Mouse (Mus musculus) lung, postnatal 0 days (tissue): ENCODE results near the gene Setd3. TPM values are rescaled to one million over a fixed set of nuclear protein-coding genes. Genes with fewer than 3 reads are reported as not detected.

Source experiments
- ATAC-seq: fragments of 200-750 bp; cut with Nextera tagmentation; 2 replicates; pipeline ENCODE4 v1.8.0; 2017; ENCODE audit warnings: moderate library complexity
- DNase-seq: peaks from one replicate; pipeline ENCODE4 v3.0.0-alpha.2; 2016; ENCODE audit warnings: low spot score
- H3K27ac ChIP-seq: fragments of 300-500 bp; sonication (generic); 2 replicates; pipeline ENCODE4 v1.5.1; 2014; ENCODE audit warnings: antibody characterized with exemption, mild to moderate bottlenecking, low read length, mixed read lengths
- H3K27me3 ChIP-seq: fragments of 300-500 bp; sonication (generic); replicated peaks from 2 replicates; pipeline ENCODE4 v1.6.1; 2014; ENCODE audit warnings: low read length, mixed read lengths; ENCODE audit not compliant: insufficient read depth
- H3K36me3 ChIP-seq: fragments of 300-500 bp; sonication (generic); 2 replicates; pipeline ENCODE4 v1.6.1; 2014; ENCODE audit warnings: low read length, mixed read lengths; ENCODE audit not compliant: insufficient read depth
- H3K4me1 ChIP-seq: fragments of 300-500 bp; sonication (generic); 2 replicates; pipeline ENCODE4 v1.6.1; 2014; ENCODE audit warnings: antibody characterized with exemption, low read depth, low read length, mixed read lengths; ENCODE audit not compliant: insufficient read depth
- H3K4me2 ChIP-seq: fragments of 300-500 bp; sonication (generic); replicated peaks from 2 replicates; pipeline ENCODE4 v1.6.1; 2014; ENCODE audit warnings: low read depth, mild to moderate bottlenecking, low read length, moderate library complexity, mixed read lengths
- H3K4me3 ChIP-seq: fragments of 300-500 bp; sonication (generic); 2 replicates; pipeline ENCODE4 v1.5.1; 2014; ENCODE audit warnings: low read depth, low read length
- H3K9ac ChIP-seq: fragments of 300-500 bp; sonication (generic); replicated peaks from 2 replicates; pipeline ENCODE4 v1.6.1; 2014; ENCODE audit warnings: low read depth, mild to moderate bottlenecking
- H3K9me3 ChIP-seq: fragments of 300-500 bp; sonication (generic); 2 replicates; pipeline ENCODE4 v1.6.1; 2016; ENCODE audit warnings: low read length, mixed read lengths
- CTCF ChIP-seq: IDR thresholded peaks from 2 replicates; pipeline ENCODE4 v1.5.1; 2016; ENCODE audit warnings: antibody characterized with exemption, mild to moderate bottlenecking
- EP300 ChIP-seq: IDR thresholded peaks from 2 replicates; pipeline ENCODE4 v1.6.1; 2016; ENCODE audit warnings: antibody characterized with exemption, mild to moderate bottlenecking, control low read depth
- WGBS: fragments of 180-500 bp; shearing (Covaris S2); extraction: QIAGEN DNeasy Blood & Tissue Kit; methylation state at CpG from one replicate; pipeline ENCODE4 v1.1.7; 2014; 5-methylcytosine and 5-hydroxymethylcytosine counted together
- polyA plus RNA-seq: library from polyadenylated mRNA; unstranded; fragments of >200 nt; fragmentation: Nextera tagmentation; extraction: Ambion mirVana; gene quantifications from 2 replicates; pipeline ENCODE4 v1.2.1, GENCODE M21; 2015

The Setd3 gene
- polyA plus RNA-seq, 1 experiment from 2014 or later = 60.3 TPM

GRCm38 (mm10) chr12:108163706-108164105 lies 15.4 kb downstream of the Setd3 start:
- Histone ChIP-seq H3K9me3 (no peaks in the 10 kb centered on the region), H3K4me2 (no peak overlapping the region), H3K36me3 (peaks cover 20% of the 10 kb centered on the region; the same call in 1 of the 2 replicates), H3K9ac (no peak overlapping the region), H3K27ac (no peak overlapping the region), H3K4me3 (no peak overlapping the region), H3K4me1 (no peaks in the 10 kb centered on the region), H3K27me3 (no peaks in the 10 kb centered on the region)
- DNase-seq (no peak), ATAC-seq (no peak)
- 85% methylated on average over 3 of the region's 3 CpGs for WGBS
- TF ChIP-seq EP300 = no peak
- no peak for TF ChIP-seq CTCF

DNA sequence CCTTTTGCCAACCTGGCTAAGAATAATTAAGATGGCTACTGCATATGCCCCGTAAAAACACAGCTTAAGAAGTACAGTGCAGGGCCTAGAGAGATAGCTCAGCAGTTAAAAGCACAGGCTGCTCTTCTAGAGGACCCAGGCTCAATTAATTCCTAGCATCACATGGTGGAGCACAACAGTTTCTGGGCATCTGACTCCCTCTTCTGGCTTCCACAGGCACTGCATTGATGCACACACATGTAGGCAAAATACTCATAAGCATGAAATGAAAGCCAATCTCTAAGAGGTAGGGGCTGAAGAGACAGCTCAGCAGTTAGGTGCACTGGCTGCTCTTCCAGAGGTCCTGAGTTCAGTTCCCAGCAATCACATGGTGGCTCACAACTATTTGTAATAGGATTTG lies 17.1 kb downstream of the Setd3 start:
- peak; percentile 24 for DNase-seq
- ATAC-seq = no peak
- no peak overlapping the region for H3K4me2 ChIP-seq
- no peak overlapping the region for H3K27ac ChIP-seq
- 88% methylated on average over 1 of the region's 1 CpGs for WGBS
- H3K27me3 ChIP-seq = no peaks in the 10 kb centered on the region
- H3K9me3 ChIP-seq = no peaks in the 10 kb centered on the region
- H3K4me1 ChIP-seq = no peaks in the 10 kb centered on the region
- H3K4me3 ChIP-seq = no peak overlapping the region
- TF ChIP-seq EP300 (no peak), CTCF (peak; percentile 68)
- peaks cover 23% of the 10 kb centered on the region; the same call in 1 of the 2 replicates for H3K36me3 ChIP-seq
- H3K9ac ChIP-seq = no peak overlapping the region

- H3K4me3 ChIP-seq = no peak overlapping the region
- no peak for ATAC-seq
- peaks cover 33% of the 10 kb centered on the region; the same call in 1 of the 2 replicates for H3K36me3 ChIP-seq
- no peak overlapping the region for H3K27ac ChIP-seq
- no peak for DNase-seq
- no peaks in the 10 kb centered on the region for H3K4me1 ChIP-seq
- H3K27me3 ChIP-seq = no peaks in the 10 kb centered on the region
- TF ChIP-seq EP300 (no peak), CTCF (no peak; the same call in 1 of the 2 replicates)
- H3K4me2 ChIP-seq = no peak overlapping the region
- no peaks in the 10 kb centered on the region for H3K9me3 ChIP-seq
- no peak overlapping the region for H3K9ac ChIP-seq
Observed at GRCm38 (mm10) chr12:108159863-108160262, 19.3 kb downstream of the Setd3 start.

DNA sequence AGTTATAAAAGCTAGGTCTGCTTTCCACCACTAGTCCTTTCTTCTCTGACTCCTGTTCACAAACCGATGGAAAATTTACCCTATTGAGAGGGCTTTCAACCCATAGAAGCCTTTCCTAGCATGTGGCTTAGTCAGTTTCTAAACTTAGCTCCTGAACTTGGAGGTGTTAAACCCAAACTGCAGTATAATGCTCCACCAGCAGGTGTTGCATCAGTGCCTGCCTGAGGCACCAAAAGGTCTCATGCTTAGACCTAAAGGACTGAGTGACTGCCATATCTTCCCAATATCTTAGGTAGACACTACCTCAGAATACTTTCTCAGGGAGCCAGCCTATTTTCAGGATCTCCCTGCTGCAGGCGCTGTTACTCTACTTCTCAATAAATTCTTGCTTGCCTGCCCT lies 26.4 kb downstream of the Setd3 start:
- H3K9ac ChIP-seq = no peak overlapping the region
- H3K4me1 ChIP-seq = no peaks in the 10 kb centered on the region
- H3K36me3 ChIP-seq = peaks cover 18% of the 10 kb centered on the region; the same call in 1 of the 2 replicates
- H3K4me2 ChIP-seq = no peak overlapping the region
- no peaks in the 10 kb centered on the region for H3K27me3 ChIP-seq
- H3K4me3 ChIP-seq = no peak overlapping the region
- no peaks in the 10 kb centered on the region for H3K9me3 ChIP-seq
- DNase-seq = no peak
- ATAC-seq = no peak
- TF ChIP-seq EP300 = no peak
- peak; percentile 52 for TF ChIP-seq CTCF
- no peak overlapping the region for H3K27ac ChIP-seq
- 95% methylated on average over 2 of the region's 2 CpGs for WGBS

GRCm38 (mm10) chr12:108149764-108150163 lies 29.4 kb downstream of the Setd3 start:
- Histone ChIP-seq H3K36me3 (peaks cover 8% of the 10 kb centered on the region; the same call in 1 of the 2 replicates), H3K4me3 (no peak overlapping the region), H3K27me3 (no peaks in the 10 kb centered on the region), H3K9me3 (no peaks in the 10 kb centered on the region), H3K27ac (no peak overlapping the region), H3K4me1 (no peaks in the 10 kb centered on the region), H3K9ac (no peak overlapping the region), H3K4me2 (no peak overlapping the region)
- 77% methylated on average over 3 of the region's 3 CpGs for WGBS
- no peak for TF ChIP-seq EP300
- peak; percentile 51 for TF ChIP-seq CTCF
- DNase-seq (no peak), ATAC-seq (no peak)

DNA sequence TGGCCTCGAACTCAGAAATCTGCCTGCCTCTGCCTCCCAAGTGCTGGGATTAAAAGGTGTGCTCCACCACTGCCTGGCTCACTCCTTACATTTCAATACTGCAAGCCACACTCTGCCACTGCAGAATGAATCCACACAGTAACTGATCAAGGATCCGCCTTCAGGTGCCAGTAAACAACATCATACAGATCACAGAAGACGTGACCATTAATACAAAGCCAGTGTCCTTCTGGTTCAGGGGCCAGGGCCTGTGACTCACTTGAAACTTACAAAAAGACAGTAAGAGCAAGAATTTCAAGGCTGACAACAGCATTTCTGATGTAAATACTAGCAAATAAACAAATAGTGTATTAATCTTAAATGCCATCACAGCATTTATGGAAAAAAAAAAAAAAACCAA lies 33.9 kb downstream of the Setd3 start:
- Histone ChIP-seq H3K4me2 (no peak overlapping the region), H3K4me1 (no peaks in the 10 kb centered on the region), H3K27ac (no peak overlapping the region), H3K4me3 (no peak overlapping the region), H3K36me3 (peaks cover 6% of the 10 kb centered on the region; the same call in 1 of the 2 replicates), H3K27me3 (no peaks in the 10 kb centered on the region), H3K9me3 (no peaks in the 10 kb centered on the region), H3K9ac (no peak overlapping the region)
- no peak for ATAC-seq
- no peak for DNase-seq
- WGBS = 93% methylated on average over 3 of the region's 3 CpGs
- no peak for TF ChIP-seq CTCF
- TF ChIP-seq EP300 = no peak
